Mouse (Mus musculus) cerebellum, adult (tissue): ENCODE measurements at regions not wholly inside any gene's neighbourhood (a gene's known extent, or its start where the extent isn't known, plus 50 kb on each side); places are given as distances from the start of the nearest gene placed in this dataset.
A peak's percentile ranks its signal among the peaks of the same experiment; 100 is the strongest.

Experiments
- ATAC-seq: cut with Nextera tagmentation; 2 replicates; pipeline ENCODE4 v1.9.2; 2017; ENCODE audit warnings: mild to moderate bottlenecking, moderate library complexity, mixed read lengths; ENCODE audit not compliant: insufficient number of reproducible peaks, low FRiP score, low TSS enrichment

DNA sequence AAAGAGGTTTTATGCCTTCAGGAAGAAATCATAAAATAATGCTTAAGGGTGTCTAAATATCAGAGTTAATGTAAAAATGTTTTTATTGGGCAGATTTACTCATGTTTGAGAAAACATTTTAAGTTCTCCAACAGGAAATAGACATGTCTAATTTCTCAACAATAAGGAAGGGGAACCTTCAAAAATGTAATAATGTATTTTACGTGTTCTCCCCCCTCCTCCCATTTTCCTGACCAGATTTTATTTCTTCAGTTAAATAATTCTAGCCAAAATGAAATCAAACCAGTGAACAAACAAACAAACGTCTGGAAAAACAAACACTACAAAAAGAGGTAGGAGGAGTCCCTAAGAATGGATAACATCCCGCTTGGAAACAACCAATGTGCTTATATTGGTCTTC, 54.4 kb upstream of the Akr1e1 start:
- no peak for ATAC-seq

DNA sequence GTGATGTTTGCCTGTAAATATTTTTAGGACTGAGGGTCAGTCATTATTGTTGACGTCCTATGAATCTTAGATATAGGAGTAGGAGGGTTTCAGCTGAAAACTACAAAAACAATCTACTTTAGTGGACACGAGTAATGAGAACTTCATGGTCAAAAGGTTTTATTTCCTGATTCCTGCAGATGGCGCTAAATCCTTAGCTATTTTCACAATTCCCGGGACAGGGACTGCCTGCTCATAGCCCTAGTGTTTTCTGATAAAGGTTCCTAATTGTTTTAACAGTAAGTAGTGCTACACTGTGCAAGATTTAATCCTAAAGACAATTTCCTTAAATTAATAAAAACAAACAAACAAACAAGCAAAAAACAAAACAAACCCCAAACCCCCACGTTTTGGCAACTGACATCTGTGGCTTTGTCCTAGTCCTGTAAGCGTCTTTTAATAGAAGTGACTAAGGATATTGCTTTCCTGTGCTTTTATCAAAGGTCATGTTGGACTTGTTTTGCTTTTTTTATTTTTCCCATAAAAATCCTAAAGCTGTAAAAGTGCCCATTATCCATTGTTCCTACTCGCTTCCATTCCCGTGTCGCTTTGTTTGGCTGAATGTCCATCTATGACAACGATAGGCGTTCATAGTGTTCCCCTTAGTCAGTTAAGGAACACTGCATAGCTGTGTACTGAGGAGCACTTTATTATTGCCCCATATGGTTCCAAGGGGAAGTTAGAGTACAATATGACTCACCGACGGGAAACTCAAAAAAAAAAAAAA, 53.5 kb upstream of the Akr1e1 start:
- ATAC-seq, result 0 out of 2 replicates have a peak, but pooled peaks have one; percentile 49
